Mouse (Mus musculus): ENCODE measurements around the gene Pfdn2.

- TF ChIP-seq CTCF (IDR thresholded peaks at IDR 0.05; ENCODE audit: low read depth, low read length): peak; percentile 67
- TF ChIP-seq POLR2A (IDR thresholded peaks at IDR 0.05; ENCODE audit: insufficient read depth, low read length): no peak
Measured at GRCm38 (mm10) chr1:171387099-171387498, 41.6 kb downstream of the Pfdn2 start.
